Mouse (Mus musculus): ENCODE results near the gene Insyn1. TPM values are rescaled to one million over a fixed set of nuclear protein-coding genes. Genes with fewer than 3 reads are reported as not detected.

Insyn1 gene
- total and polyA plus RNA-seq, 2 experiments from 2014 or later = 7.2 to 131 TPM

DNA sequence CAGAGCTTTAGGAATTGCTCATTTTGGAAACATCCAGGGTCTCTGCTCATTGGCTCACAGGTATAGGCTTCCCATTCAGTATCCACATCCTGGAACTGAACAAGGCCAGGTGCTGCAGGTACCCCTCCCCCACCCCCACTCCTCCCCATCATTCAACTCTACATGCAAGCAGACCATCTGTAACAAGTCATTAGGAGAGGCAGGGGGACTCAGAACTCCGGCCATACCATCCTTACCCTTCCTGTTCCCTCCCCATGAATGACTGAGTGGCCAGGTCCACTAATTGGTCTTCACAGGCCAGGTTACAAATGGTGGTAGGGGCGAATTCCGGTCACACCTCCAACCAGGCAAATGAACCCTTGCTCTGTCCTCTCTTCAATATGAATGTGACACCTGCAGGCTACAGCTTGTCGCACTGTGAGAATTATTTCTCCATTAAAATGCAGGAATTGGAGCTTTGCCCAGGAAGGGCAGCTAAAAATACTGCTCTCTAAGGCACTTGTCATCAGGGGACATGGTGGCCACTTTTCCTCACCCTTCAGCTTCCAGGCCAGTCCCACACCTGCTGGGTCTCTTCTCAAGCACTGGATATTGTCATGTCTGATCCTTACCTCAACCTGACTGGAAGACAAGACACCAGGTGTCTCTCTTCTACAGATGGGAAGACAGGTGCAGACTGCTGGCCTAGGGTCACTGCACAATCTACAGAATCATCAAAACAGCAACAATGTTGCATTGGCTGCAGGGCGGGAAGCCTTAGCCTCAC is 32.6 kb downstream of the Insyn1 start:
- Histone ChIP-seq H3K36me3 (ENCODE audit: insufficient read depth, low read length) (peaks cover 3% of the 10 kb centered on the region), H3K4me2 (ENCODE audit: low read depth, low read length, poor library complexity, severe bottlenecking) (no peak overlapping the region), H3K4me3 (ENCODE audit: low read depth, low read length) (no peak overlapping the region), H3K27me3 (ENCODE audit: insufficient read depth, low read length) (no peaks in the 10 kb centered on the region), H3K27ac (ENCODE audit: low read depth, low read length) (0 out of 2 replicates have a peak overlapping the region, but pooled peaks have one; percentile 3), H3K9ac (replicated peaks; ENCODE audit: low read length, poor library complexity, severe bottlenecking) (no peak overlapping the region), H3K9me3 (ENCODE audit: low read length) (no peaks in the 10 kb centered on the region), H3K4me1 (ENCODE audit: insufficient read depth, low read length) (no peaks in the 10 kb centered on the region)
- TF ChIP-seq CTCF (IDR thresholded peaks at IDR 0.05) = no peak
- ATAC-seq (ENCODE audit: low FRiP score) (no peak), DNase-seq (ENCODE audit: low spot score) (peak; percentile 44)
- WGBS = 79% methylated on average over 5 of the region's 5 CpGs

DNA sequence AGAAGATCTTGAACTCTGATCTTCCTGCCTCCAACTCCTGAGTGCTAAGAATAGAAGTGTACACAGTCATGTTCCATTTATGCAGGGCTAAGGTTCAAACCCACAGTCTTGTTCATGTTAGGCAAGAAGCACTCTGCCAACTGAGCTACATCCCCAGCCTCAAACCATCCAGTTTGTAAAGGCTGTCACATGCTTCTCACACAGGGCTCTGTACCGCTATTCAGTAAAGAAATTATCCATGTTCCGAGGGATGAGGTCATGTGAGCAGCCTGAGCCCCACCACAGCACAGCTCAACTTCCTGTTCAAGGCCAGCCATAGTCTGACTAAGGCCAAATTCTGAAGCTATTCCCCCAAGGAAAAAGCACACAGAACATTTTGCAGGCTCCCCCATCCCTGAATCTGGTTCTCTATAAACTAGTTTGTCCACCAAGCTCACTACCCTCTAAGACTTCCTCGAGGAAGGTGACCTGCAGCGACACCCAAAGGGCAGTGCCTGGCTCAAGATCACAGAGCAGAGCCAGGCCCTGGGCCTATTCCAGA is 33.5 kb downstream of the Insyn1 start:
- ATAC-seq (ENCODE audit: low FRiP score) = no peak
- Histone ChIP-seq H3K4me3 (ENCODE audit: low read depth, low read length) (no peak overlapping the region), H3K27me3 (ENCODE audit: insufficient read depth, low read length) (no peaks in the 10 kb centered on the region), H3K4me1 (ENCODE audit: insufficient read depth, low read length) (no peaks in the 10 kb centered on the region), H3K4me2 (ENCODE audit: low read depth, low read length, poor library complexity, severe bottlenecking) (no peak overlapping the region), H3K27ac (ENCODE audit: low read depth, low read length) (no peak overlapping the region), H3K9ac (replicated peaks; ENCODE audit: low read length, poor library complexity, severe bottlenecking) (no peak overlapping the region), H3K36me3 (ENCODE audit: insufficient read depth, low read length) (peaks cover 4% of the 10 kb centered on the region), H3K9me3 (ENCODE audit: low read length) (no peaks in the 10 kb centered on the region)
- DNase-seq (ENCODE audit: low spot score) = no peak
- TF ChIP-seq CTCF (IDR thresholded peaks at IDR 0.05) = no peak
- WGBS = 60% methylated on average over 4 of the region's 4 CpGs

DNA sequence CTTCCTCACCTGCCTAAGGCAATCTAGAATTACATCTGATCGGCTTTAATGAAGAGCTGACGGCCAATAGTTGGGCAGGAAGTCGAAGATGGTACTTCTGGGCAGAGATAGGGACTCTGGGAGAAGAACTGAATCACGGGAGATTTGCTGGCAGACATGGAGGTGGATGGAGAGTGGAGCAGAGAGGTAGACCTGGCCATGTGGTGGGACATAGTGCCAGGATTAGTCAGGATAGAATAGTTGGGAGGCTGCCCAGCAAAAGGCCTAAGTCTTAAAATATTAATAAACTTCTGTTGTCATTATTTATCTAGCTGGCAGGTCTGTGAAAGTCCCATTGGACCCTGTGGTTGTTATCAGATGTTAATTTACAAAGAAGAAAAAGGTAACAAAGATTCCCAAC is 36.7 kb downstream of the Insyn1 start:
- no peak for ATAC-seq (ENCODE audit: low FRiP score)
- H3K9me3 ChIP-seq (ENCODE audit: low read length) = no peaks in the 10 kb centered on the region

DNA sequence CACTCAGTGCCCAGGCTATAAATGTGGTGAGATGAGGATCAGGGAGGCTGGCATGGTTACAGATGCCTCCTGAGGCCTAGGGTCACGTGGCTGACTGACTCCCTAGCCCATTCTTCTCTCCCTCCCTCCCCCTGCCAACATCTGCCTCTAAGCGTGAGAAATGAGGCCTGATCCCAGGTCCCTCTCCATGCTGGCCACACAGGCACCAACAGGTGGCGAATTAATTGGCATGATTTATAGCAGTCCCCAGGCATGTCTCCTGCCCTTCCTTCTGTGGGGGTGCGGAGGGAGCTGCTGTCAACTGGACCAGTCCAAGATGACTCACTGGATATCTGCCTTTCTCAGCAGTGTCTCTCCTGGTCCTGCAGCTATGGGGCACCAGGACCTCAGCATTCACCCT is 39.4 kb downstream of the Insyn1 start:
- Histone ChIP-seq H3K27ac (ENCODE audit: low read depth, low read length) (no peak overlapping the region), H3K4me3 (ENCODE audit: low read depth, low read length) (no peak overlapping the region), H3K27me3 (ENCODE audit: insufficient read depth, low read length) (no peaks in the 10 kb centered on the region), H3K9me3 (ENCODE audit: low read length) (no peaks in the 10 kb centered on the region), H3K36me3 (ENCODE audit: insufficient read depth, low read length) (peaks cover 33% of the 10 kb centered on the region), H3K4me1 (ENCODE audit: insufficient read depth, low read length) (no peaks in the 10 kb centered on the region), H3K4me2 (ENCODE audit: low read depth, low read length, poor library complexity, severe bottlenecking) (no peak overlapping the region), H3K9ac (replicated peaks; ENCODE audit: low read length, poor library complexity, severe bottlenecking) (no peak overlapping the region)
- DNase-seq (ENCODE audit: low spot score) (no peak), ATAC-seq (ENCODE audit: low FRiP score) (no peak)
- TF ChIP-seq CTCF (IDR thresholded peaks at IDR 0.05) = no peak
- whole genome bisulfite sequencing = 64% methylated on average over 4 of the region's 4 CpGs

More for the DNA sequence above, 36.7 kb downstream of the Insyn1 start:
- H3K27me3 ChIP-seq (ENCODE audit: insufficient read depth, low read length) = no peaks in the 10 kb centered on the region
- no peak overlapping the region for H3K4me3 ChIP-seq (ENCODE audit: low read depth, low read length)
- no peak for DNase-seq (ENCODE audit: low spot score)
- no peaks in the 10 kb centered on the region for H3K4me1 ChIP-seq (ENCODE audit: insufficient read depth, low read length)
- no peak overlapping the region for H3K4me2 ChIP-seq (ENCODE audit: low read depth, low read length, poor library complexity, severe bottlenecking)
- WGBS = 81% methylated on average over 4 of the region's 4 CpGs
- TF ChIP-seq CTCF (IDR thresholded peaks at IDR 0.05) = no peak
- H3K9ac ChIP-seq (replicated peaks; ENCODE audit: low read length, poor library complexity, severe bottlenecking) = no peak overlapping the region
- peaks cover 19% of the 10 kb centered on the region for H3K36me3 ChIP-seq (ENCODE audit: insufficient read depth, low read length)
- no peak overlapping the region for H3K27ac ChIP-seq (ENCODE audit: low read depth, low read length)

DNA sequence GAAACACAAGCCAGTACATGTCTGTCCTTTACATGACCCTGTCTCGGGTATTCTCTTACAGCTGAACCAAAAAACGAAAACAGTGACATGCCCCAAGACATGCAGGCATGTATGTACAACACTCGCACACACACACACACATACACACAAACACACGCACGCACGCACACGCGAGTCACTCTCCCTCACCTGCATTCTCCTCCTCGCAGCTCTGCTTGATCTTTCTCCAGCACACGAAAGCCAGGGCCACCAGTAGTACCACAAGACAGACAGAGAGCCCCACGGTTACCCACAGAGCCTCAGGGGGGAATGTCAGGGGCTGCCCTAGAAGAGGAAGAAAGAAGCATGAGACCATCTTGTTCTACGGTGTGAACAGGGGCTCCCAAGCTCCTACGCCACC is 42.0 kb downstream of the Insyn1 start:
- Histone ChIP-seq H3K27ac (ENCODE audit: low read depth, low read length) (no peak overlapping the region), H3K9ac (replicated peaks; ENCODE audit: low read length, poor library complexity, severe bottlenecking) (no peak overlapping the region), H3K36me3 (ENCODE audit: insufficient read depth, low read length) (peaks cover 32% of the 10 kb centered on the region), H3K4me1 (ENCODE audit: insufficient read depth, low read length) (no peaks in the 10 kb centered on the region), H3K9me3 (ENCODE audit: low read length) (no peaks in the 10 kb centered on the region), H3K4me2 (ENCODE audit: low read depth, low read length, poor library complexity, severe bottlenecking) (no peak overlapping the region), H3K27me3 (ENCODE audit: insufficient read depth, low read length) (no peaks in the 10 kb centered on the region), H3K4me3 (ENCODE audit: low read depth, low read length) (no peak overlapping the region)
- DNase-seq (ENCODE audit: low spot score) = no peak
- 93% methylated on average over 13 of the region's 13 CpGs for WGBS
- TF ChIP-seq CTCF (IDR thresholded peaks at IDR 0.05) = no peak
- no peak for ATAC-seq (ENCODE audit: low FRiP score)

DNA sequence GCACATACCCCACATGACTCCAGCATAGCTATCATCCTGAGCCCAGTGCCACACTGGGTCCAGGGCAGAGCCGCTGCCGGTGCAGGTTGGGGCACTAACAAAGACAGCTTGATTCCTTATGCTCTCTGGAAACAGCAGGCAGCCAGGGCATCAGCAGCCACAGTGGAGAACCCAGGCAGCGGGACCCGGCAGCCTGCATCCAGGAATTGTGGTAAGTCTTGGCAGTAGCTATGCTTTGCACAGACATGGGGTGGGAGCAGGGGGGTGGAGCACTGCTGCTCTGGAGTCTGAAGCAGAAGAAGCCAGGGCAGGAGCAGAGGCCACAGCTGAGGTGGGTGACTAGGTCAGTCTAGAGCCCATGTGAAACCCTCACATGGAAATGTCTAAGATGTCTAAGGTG is 43.8 kb downstream of the Insyn1 start:
- 78% methylated on average over 4 of the region's 4 CpGs for WGBS
- H3K9me3 ChIP-seq (ENCODE audit: low read length) = no peaks in the 10 kb centered on the region
- no peak overlapping the region for H3K27ac ChIP-seq (ENCODE audit: low read depth, low read length)
- H3K9ac ChIP-seq (replicated peaks; ENCODE audit: low read length, poor library complexity, severe bottlenecking) = 0 out of 2 replicates have a peak overlapping the region, but pooled peaks have one; percentile 8
- DNase-seq (ENCODE audit: low spot score) = no peak
- TF ChIP-seq CTCF (IDR thresholded peaks at IDR 0.05) = no peak
- no peak overlapping the region for H3K4me2 ChIP-seq (ENCODE audit: low read depth, low read length, poor library complexity, severe bottlenecking)
- H3K36me3 ChIP-seq (ENCODE audit: insufficient read depth, low read length) = peaks cover 39% of the 10 kb centered on the region
- ATAC-seq (ENCODE audit: low FRiP score) = no peak
- H3K27me3 ChIP-seq (ENCODE audit: insufficient read depth, low read length) = no peaks in the 10 kb centered on the region
- no peak overlapping the region for H3K4me3 ChIP-seq (ENCODE audit: low read depth, low read length)
- no peaks in the 10 kb centered on the region for H3K4me1 ChIP-seq (ENCODE audit: insufficient read depth, low read length)
